Mouse (Mus musculus): ENCODE data around the gene Tgfa.

The Tgfa gene

GRCm38 (mm10) chr6:86298961-86299360 is 103.9 kb downstream of the Tgfa start:
- DNase-seq, result no peak

GRCm38 (mm10) chr6:86299381-86299780 is 104.4 kb downstream of the Tgfa start:
- DNase-seq, result no peak

- DNase-seq, result no peak
Observed at GRCm38 (mm10) chr6:86305680-86306079, 110.7 kb downstream of the Tgfa start.

- no peak for DNase-seq
Observed at GRCm38 (mm10) chr6:86314011-86314410, 119.0 kb downstream of the Tgfa start.

- no peak for DNase-seq
Observed at GRCm38 (mm10) chr6:86317066-86317465, 122.0 kb downstream of the Tgfa start.

GRCm38 (mm10) chr6:86318855-86319254 is 123.8 kb downstream of the Tgfa start:
- DNase-seq, result peak in 1 of 2 experiments; percentile 9

GRCm38 (mm10) chr6:86322031-86322563 is 127.1 kb downstream of the Tgfa start:
- no peak for DNase-seq

GRCm38 (mm10) chr6:86322991-86323390 is 128.0 kb downstream of the Tgfa start:
- no peak for DNase-seq

- no peak for DNase-seq
Observed at GRCm38 (mm10) chr6:86324400-86324799, 129.4 kb downstream of the Tgfa start.

Data from cerebellum, postnatal 14 days (tissue).